Mouse (Mus musculus): ENCODE measurements around the gene Hnf1b. TPM values are rescaled to one million over a fixed set of nuclear protein-coding genes. Genes with fewer than 3 reads are reported as not detected.

The Hnf1b gene
- total RNA-seq, 1 experiment from 2014 or later: 1.8 TPM

DNA sequence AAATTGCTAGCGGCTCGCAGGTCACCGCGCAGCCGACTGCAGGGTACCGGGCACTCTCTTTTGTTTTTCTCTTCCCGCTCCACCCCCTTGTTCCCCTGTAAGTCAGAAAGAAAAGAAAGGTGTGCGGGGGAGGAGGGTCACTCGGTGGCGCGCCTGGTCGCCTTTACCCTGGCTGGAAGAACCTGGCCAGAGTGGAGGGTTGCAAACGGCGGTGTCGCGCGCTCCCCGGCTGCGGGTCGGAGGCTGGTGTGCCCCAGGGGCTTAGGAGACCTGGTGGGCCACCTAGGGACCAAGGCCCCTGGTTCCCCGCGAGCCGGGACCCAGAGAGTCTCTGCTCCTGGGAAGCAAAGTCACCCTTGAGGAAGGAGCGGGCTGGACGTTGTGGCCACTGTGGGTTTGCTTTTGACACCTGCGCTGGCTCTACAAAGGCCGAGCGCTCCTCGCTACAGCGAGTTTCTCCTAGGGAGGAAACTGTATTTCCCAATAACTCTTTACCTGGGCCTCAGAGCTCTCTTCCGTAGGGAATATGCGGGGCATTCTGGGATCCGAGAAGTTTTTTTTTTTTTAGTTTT is 3.4 kb downstream of the Hnf1b start:
- no peak for DNase-seq

DNA sequence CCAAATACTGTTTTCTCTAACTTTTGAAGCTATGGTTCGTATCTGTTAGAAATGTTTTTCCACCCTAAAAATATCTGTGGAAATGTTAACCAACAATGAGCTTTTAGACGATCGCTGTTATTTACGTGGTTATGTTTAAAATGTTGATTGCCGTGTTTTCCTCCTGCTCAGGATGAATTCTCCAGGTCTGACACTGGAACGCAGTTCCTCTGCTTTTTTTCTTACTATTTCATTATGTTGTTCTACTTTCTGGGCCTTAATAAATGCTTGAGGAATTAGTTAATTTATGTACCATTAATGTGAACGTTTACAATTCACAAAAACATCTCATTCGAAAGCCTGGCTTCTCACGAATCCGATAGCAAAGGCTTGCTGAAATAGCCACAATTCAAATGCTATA is 4.2 kb downstream of the Hnf1b start:
- DNase-seq: no peak

DNA sequence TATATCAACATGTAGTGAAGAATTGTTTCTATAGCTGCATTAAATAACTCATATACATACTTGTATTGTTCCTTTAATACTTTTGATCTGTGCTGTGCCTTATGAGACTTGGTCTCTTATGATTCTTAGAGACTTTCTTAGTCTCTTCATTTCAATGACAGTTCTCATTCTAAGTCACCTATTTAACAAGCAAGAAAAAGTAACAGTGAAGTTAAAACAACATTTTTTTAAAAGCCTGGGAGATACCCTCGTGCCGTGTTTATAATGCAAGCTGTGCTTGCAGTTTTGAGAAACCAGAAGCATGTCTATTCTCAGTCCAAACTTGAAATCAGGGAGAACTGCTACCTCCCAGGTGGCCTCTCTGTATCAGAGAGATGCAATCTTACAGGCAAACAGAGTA is 4.8 kb downstream of the Hnf1b start:
- DNase-seq: no peak

- no peak for DNase-seq
Observed at GRCm38 (mm10) chr11:83857256-83857655, 7.4 kb downstream of the Hnf1b start.

DNA sequence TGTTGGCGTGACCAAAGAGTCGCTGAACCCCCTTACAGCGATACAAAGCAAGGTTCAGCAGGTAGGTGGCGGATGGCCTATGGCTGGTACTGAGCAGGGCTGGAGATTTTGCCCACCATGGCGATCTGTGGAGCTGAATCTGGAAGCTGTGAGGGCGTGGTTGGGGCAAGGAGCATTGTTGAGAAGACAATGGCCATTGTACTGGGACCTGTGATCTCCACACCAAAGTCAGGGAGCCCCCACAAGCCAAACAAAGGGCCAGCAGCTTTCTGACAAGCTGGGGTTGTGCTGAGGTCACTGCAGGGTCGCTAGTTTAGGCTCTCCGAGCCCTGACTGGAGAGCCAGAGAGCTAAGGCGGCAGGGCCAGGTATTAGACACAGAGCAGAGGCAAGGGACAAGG is 15.4 kb downstream of the Hnf1b start:
- no peak for DNase-seq

DNA sequence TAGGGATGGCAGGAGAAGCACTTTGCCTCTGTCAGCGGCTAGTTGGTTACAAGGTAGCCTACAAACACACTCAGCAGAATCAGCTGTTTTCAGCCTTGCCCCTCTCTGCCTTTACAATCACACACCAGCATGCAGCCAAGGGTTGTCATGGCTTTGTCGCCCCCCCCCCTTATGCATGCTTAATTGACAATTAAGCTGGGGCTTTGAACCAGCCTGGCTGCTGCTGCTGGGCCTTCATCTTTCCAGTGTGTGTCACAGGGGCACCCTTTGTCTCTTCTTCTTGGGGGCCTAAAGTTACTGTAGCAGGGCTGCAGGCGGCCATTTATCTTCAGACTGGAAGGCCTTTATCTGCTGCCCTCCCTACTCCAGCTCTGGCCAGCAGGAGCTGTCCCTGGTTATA is 17.7 kb downstream of the Hnf1b start:
- DNase-seq: no peak

DNA sequence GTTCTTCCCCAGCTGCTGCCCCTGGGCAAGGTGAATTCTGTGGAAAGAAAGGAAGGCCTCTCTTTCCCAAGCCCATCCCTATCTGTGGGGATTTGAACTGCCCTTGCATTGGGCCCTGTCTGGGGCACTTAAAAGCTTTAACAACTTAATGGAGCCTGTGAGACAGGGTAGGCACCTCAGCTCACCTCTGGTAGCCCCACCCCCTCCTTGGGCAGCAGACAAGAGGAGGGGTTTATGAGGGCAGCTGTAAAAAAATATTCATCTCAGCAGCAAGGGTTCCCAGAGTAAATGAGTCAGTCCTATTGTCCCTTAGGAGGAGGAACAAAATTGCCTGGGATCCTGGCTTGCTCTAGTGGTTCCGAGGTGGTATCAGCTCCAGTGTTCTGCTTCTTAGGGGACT is 19.3 kb downstream of the Hnf1b start:
- DNase-seq: no peak

DNA sequence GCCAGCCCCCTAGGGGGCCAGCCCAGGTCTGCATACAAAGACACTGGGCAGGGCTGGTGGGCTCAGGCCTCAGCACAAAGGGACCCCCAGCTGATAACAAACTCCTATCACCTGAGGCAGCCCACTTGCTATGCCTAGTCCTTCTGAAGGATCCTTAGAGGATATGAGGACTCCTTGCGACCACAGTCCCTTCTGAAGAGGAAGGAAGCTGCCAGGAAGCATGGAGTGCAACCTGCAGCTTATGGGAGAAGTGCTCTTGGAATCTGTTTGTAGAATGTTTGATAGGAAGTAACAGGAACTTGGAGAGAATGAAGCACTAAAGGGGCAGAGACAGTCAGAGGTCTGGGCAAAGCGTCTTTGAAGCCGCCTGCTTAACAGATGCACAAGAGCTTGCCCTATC is 19.8 kb downstream of the Hnf1b start:
- no peak for DNase-seq

DNA sequence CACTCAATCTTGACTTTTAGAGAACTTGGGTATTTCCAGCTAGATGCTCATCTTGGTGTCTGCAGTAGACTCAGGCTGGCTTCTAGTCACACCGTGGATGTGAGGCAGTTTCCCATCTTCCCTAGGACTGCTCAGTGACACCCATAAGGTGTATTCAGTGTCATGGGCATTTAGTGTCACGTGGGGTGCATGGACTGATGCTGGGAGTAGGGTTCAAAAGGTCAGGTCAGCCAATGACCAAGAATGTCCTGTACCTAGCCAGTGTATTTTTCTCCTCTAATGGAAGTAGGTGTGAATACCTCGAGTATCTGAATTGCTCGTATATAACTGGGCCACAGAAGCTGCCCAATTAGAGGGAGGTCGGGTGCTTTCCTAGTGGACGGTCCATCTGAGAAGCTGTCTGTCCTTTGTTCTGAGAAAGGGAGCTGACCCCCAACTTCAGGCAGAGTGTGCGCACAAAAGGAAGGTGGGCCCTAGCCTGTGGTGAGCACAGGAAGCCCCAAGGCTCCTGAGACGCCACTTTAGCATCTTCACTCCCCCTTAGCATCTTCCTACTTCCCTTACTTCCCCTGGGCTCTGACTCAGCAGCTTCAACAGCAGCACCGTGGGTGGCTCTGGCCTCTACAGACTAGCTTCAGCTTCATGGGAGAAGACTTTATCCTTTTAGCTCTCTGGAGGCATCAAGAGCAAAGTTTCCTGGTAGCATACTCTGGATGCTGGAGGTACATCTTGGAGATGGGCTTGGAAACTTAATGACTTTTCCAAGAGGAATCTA is 22.1 kb downstream of the Hnf1b start:
- no peak for DNase-seq

DNA sequence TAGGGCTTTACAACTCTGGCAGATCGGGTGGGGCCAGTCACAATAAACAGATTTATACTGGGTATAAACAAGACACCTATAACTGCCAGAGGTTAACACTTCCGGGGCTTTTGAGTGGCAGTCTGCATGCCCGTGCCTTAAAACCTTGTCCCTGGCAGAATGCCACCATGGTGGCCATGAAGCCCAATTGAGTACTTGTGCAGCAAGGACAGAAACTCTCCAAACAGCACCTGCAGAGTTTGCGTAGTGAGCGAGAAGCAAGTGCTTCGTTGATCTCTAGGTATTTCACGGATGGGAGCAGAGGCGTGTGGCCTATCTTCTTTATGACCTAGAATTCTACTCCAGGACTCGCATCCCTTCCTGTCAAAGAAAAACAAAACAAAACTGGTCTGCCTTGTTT is 23.6 kb downstream of the Hnf1b start:
- DNase-seq: peak; percentile 53

DNA sequence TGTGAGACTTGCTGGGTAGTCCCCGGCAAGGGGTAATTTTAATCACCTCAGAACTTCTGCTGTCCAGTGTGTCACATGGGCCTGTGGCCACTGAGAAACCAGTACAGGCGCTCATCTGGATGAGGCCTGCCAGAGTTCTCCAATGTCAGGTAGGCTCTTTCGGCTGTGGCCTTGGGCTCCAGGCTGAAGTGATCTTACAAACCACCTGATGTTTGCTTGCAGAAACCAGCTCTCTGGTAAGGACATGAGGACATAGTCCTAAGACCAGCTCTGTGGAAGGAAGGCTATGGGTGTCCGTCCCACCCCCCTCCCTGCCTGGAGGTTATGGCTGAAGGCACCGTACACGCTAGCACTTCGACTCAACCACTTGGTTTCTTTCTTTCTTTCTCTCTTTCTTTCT is 26.8 kb downstream of the Hnf1b start:
- no peak for DNase-seq

- DNase-seq: peak; percentile 62
Observed at GRCm38 (mm10) chr11:83877765-83878164, 27.9 kb downstream of the Hnf1b start.

GRCm38 (mm10) chr11:83878417-83878952 is 28.6 kb downstream of the Hnf1b start:
- DNase-seq: no peak

- peak; percentile 11 for DNase-seq
Observed at GRCm38 (mm10) chr11:83879130-83879529, 29.3 kb downstream of the Hnf1b start.

DNA sequence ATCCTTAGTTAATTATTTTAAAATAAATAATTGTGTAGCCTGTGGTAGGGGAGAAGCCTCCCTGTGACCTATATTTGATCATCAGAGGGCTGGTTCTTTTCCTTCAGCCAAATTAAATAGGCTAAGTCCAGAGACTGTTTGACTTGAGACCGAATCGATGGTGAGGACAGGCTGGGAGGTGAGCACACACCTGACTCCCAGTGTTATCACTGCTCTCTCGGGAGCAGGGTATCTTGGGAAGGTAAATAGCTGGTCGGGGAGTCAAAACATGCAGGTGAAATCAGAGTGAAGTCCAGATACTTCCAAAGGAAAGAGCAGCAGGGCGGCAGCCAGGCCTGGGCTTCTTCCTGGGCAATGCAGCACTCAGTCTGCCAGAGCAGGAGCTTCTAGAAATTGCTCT is 31.6 kb downstream of the Hnf1b start:
- DNase-seq: no peak

DNA sequence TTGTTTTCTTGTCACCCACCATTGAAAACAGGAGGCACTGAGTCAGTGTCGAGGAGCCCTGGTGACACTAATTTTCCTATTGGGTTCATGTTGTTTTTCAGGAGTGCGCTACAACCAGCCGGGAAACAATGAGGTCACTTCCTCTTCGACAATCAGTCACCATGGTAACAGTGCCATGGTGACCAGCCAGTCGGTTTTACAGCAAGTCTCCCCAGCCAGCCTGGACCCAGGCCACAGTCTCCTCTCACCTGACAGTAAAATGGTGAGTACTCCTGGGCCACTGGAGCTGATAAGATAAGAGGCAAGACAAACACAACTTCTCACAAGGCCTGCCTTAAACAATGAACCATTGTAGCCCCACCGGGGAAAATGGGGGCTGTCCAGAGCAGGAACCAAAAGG is 32.7 kb downstream of the Hnf1b start:
- peak; percentile 47 for DNase-seq

GRCm38 (mm10) chr11:83883074-83883473 is 33.2 kb downstream of the Hnf1b start:
- no peak for DNase-seq

GRCm38 (mm10) chr11:83883812-83884211 is 33.9 kb downstream of the Hnf1b start:
- DNase-seq: no peak

GRCm38 (mm10) chr11:83885175-83885574 is 35.3 kb downstream of the Hnf1b start:
- DNase-seq: no peak

DNA sequence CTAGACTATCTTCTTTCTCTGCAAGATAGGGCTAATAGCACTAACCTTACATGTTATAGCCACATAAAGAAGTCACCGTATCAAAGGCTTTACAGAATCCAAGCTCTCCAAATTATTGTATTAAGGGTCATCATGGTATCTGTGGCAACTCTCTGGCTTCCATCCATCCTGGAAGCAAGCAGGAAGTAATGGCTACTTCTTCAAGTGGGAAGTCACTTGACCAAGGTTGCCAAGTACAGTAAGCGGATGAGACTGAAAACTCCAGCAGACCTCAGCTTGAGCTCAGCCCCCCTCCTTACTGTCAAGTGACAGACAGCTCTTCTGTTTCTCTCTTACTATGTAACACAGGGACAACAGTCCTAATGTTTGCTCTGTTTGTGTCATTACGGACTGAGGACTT is 36.9 kb downstream of the Hnf1b start:
- DNase-seq: no peak

GRCm38 (mm10) chr11:83891366-83891765 is 41.5 kb downstream of the Hnf1b start:
- peak; percentile 62 for DNase-seq

DNA sequence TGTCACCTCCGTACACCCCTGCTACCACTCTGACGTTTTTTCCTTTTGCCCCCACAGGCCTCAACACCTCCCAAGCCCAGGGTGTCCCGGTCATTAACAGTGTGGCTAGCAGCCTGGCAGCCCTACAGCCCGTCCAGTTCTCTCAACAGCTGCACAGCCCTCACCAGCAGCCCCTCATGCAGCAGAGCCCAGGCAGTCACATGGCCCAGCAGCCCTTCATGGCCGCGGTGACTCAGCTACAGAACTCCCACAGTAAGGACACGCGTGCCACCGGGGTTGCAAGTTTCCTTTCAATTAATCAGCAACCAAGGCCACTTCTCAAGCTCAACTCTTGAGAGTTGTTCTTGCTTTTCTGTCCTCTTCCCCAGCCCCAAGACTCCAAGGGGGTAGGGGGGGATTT is 43.5 kb downstream of the Hnf1b start:
- DNase-seq: peak; percentile 85

- no peak for DNase-seq
Observed at GRCm38 (mm10) chr11:83896430-83897410, 46.9 kb downstream of the Hnf1b start.

All from adrenal gland, postnatal 14 days (tissue).